Mouse (Mus musculus): Measurements from ENCODE around the gene Dhx35. TPM values are rescaled to one million over a fixed set of nuclear protein-coding genes. Genes with fewer than 3 reads are reported as not detected.

Gene Dhx35
- total RNA-seq, 2 experiments from 2014 or later: 24.9 to 30.2 TPM

DNA sequence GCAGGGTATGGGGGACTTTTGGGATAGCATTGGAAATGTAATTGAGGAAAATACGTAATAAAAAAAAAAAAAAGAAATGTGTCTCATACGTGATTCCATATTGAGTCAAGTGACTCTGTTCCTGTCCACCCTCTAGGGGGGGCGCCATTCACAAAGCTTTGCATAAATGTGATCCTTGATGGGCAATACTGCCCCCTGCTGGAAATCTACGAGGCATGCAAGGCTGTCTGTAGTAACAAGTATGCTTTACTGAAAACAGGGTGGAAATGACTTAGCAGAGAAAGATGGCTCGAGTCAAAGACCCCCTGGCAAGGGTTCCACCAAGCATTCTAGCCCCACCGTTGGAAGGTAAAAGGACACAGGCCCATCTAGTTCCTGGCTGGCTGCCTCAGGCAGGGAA is 92.0 kb downstream of the Dhx35 start:
- DNase-seq: peak in 1 of 2 experiments; percentile 24
- intact Hi-C loops (cut with DNase I): no loop called here

DNA sequence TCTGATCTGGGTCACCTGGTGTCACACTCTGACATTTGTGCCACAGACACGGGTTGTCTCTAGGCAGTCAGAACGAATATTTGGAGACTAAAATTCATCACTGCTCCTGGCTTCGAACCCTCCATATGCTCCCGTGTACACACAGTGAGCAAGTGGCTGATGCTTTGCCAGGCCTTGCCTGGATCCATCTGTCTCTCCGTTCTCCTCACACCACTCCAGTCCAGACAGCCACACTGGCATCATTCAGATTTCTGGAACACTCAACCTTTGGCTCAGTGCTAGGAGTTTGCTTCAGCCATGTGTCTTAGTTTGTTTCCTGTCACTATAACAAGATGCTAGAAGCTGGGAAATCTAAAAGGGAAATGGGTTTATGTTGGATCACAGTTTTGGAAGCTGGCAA is 93.9 kb downstream of the Dhx35 start:
- no peak for DNase-seq
- intact Hi-C loops (cut with DNase I): no loop called here

DNA sequence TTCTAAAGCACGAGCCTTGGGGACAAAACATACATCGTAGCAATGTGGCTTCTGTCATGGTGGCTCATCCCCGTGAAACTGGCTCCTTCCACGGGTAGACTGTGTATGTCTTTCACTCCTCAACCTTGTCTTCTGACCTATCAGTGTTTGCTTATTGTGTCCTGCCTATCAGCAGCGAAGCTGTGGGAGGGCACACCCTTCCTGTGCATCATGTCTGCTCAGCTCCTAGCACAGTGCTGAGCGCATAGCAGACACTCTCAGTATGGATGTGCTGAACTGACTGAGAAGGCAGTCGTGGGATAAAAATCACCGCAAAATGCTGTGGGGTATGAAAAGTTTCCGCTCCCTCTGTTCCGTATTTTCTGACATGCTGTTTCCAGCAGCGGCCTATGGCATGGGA is 94.6 kb downstream of the Dhx35 start:
- intact Hi-C loops (cut with DNase I): no loop called here
- DNase-seq: no peak

DNA sequence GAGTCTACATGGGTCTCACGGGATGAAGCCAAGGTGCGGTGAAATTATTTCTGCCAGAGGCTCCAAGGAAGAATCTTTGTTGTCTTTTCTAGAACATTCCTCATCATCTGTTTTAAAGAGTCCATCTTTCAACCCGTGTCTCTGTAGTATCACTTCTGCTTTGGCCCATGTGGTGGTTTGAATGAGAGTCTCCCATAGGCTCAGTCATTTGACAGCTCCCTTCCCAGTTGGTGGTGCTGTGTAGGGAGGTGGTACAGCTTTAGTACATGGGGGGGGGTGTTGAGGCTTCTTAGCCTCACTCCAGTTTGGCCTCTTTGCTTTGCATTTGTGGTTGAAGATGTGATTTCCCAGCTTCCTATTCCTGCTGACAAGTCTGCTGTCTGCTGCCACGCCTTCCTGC is 96.7 kb downstream of the Dhx35 start:
- intact Hi-C loops (cut with DNase I): no loop called here
- no peak for DNase-seq

DNA sequence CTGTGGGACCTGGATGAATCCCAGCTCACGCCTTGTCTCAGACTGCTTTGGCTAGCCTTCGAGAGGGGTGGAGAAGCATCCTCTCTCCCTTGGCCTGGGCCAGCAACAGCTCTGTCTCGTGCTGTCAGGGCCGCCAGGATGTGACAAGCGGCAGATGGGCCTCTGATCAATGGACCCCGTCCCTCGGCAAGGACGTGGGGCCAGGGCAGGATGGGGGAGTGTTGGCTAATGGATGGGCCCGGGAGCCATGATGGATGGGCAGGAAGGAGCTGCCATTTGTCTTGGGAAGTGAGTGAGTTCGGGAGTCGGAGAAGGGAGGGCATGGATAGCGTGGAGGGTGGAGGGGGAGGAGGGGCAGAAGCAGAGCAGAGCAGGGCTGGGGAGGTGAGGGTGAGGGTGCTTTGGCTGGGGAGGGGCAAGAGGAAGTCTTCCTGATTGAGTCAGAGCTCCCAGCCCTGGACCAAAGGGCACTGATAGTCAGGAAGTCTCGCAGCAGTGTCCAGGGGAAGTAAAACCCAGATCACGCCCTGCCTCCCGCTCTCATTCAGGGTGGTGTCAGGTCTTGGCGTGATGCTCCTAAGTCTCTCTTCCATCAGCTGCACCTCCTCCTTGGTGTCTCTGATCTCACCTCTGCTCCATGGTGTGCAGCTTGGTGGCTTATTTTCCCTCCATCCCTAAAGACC is 98.7 kb downstream of the Dhx35 start:
- no peak for DNase-seq
- intact Hi-C loops (cut with DNase I): no loop called here

GRCm38 (mm10) chr2:158898469-158899196 is 104.0 kb downstream of the Dhx35 start:
- intact Hi-C loops (cut with DNase I): no loop called here
- no peak for DNase-seq

Other genes with a start within 250 kb of the Dhx35 start
- gene Slc32a1, start 184.0 kb upstream of the Dhx35 start, total RNA-seq (2021): not detected
- gene Actr5, start 169.9 kb upstream of the Dhx35 start, total RNA-seq (2021): 1 to 10 TPM; 7.5 to 8.2 TPM
- 10 to 100 TPM; 18.3 to 22.1 TPM for gene Ppp1r16b, start 129.4 kb upstream of the Dhx35 start, total RNA-seq (2021)
- gene Fam83d, start 26.7 kb upstream of the Dhx35 start, total RNA-seq (2021): 1 to 10 TPM; 8.7 to 9.6 TPM

All from heart, postnatal 10 days (tissue).